Mouse (Mus musculus) cerebellum, adult 9-11 months (tissue): ENCODE results near the gene Urb2.
A peak's percentile ranks its signal among the peaks of the same experiment; 100 is the strongest.
"Not testable (repeated sequence)": the region's sequence is repeated elsewhere in the genome, so short reads cannot be mapped to it uniquely, and the experiment has no call there.

Experiments used
- DNase-seq: peaks from one replicate; pipeline ENCODE4 v3.0.0; 2022

The Urb2 gene

DNA sequence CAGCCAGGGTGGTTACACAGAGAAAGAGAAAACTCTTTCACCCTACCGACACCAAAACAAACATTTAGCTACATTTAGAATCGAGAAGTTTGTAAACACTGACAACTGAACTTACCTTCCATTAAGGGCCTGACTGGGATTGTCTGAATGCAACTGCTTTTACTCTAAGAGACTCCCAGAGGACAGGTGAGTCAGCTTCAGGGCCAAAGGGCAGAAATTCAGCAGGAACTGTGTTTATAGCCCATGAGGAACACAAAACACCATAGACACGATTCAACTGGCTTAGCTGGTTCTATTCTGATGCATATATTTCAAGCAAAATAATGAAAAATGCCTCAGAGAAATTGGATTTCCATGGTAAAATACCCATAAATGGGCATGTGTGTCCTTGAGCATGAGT, 6.6 kb upstream of the Urb2 start:
- no peak for DNase-seq

DNA sequence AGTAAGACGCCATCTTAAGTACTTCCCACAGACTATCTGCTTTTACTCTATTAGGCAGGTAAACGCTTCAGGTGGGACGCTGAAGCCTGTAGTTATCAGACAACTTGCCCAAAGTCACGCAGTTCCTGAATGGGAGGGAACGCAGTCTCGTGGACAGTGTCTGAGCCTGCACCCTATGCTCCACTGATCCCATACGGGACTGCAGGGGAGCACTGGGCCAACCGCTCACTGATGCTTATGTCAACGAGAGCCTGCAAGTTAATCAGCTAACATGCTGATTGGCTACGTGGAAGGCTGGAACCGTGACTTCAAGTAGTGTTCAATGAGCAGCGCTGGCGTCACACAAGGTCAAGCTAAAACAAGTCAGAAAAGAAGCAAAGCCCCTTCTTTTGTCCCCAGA, 1.5 kb upstream of the Urb2 start:
- peak; percentile 23 for DNase-seq

DNA sequence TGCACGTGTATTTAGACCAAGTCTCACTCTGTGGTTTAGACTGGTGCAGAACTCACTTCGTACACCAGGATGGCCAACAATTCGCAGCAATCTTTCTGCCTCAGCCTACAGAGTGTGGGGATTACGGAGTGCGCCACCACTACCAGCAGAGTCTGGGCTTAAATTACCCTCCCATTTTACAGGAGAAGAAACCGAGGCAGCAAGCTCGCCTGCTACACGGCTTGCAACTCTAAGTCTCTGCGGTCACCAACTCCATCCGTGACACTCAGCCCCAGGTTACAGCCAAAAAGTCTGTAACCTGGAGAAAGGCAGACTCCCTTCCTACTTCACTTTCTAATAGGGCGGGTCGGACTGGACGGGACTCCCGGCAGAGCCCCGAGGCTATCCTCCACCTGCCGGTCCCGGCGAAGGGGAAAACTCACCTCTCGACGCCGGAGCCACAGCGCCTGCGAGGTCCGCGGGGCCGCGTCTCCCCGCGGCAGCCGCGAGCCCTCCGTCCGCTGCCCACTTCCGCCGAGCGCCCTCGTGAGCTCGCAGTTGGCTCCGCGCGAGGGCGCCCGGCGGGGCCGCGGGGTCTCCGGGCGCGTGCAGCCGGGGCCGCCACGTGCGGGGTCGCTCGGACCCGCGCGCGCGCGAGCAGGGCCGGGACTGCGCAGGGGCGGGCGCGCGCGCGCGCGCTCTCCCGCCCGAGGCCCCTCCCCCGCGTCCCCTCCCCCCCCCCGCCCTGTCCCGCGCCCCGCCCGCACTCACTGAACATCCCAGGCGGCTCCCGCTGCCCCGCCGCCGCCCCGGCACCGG, 670 bp upstream of the Urb2 start:
- DNase-seq: peak; percentile 60

DNA sequence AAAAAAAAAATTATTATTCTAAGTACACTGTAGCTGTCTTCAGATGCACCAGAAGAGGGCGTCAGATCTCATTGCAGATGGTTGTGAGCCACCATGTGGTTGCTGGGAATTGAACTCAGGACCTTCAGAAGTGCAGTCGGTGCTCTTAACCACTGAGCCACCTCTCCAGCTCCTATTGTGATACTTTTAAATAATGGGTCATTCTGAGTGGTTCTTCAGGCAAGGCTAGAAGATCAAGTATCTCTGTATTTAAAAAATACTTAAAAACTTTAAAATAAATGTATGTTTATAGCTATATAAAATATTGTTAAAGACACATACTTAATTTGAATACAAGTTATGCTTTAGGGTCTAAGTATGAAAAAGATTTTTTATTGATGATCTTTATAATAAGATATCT, 5.0 kb downstream of the Urb2 start:
- DNase-seq: not testable (repeated sequence)

DNA sequence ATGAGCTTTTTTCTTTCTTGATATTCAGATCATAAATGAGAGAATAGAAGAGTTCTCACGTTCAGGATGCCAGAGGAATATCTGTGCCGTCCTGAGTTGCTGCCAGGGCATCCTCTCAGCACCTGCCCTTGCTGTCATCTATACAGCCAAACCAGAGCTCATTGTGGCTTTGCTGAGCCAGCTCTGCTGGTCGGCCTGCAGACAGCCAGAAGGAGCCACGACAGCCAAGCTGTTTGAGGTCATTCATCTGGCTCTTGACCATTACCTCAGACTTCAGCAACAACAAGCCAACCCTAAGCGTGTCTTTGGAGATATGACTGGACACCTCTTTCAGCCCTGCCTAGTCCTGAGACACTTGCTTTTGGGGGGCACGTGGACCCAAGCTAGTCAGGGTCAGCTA, 6.5 kb downstream of the Urb2 start:
- DNase-seq: peak; percentile 77

DNA sequence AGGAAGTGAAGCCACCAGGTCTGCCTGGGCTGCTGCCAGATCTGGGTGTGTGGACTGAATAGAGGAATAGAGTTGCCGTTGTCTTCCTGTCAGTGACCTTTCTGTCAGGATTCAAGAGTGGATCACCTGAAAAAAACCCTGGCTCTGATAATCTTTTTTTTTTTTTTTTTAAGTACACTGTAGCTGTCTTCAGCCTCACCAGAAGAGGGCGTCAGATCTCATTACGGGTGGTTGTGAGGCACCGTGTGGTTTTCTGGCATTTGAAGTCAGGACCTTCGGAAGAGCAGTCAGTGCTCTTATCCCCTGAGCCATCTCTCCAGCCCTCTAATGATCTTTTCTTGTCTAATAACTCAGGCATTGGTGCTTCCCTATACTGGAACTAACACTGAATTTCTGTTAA, 12.1 kb downstream of the Urb2 start:
- DNase-seq: no peak

DNA sequence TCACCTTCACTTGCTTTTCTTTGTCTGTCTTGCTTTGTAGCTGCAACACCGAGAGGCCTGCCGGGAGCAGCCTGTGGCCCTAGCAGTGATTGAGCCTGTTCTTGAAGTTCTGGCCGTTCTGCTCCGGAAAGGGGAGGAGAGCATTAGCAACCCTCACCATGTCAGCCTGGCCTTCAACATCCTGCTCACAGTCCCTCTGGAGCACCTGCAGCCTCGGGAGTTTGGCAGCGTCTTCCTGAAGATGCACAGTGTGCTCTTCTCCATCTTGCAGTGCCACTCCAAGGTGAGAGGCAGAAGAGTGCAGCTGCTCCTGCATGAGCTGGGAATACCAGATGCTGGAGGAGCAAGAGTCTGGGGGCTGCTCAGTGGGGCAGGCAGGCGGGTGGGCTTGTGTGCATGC, 16.8 kb downstream of the Urb2 start:
- DNase-seq: no peak

DNA sequence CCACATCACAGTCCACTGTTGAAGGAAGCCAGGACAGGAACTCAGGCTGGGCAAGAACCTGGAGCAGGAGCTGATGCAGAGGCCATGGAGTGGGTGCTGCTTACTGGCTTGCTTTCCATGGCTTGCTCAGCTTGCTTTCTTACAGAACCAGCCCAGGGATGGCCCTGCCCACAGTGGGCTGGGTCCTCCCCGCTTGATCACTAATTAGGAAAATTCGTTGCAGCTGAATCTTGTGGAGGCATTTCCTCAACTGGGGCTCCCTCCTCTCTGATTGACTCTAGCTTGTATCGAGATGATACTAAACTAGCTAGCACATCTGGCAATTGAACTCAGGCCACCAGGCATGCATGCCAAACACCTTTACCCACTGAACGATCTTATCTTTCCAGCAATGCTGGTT, 18.0 kb downstream of the Urb2 start:
- DNase-seq: no peak

DNA sequence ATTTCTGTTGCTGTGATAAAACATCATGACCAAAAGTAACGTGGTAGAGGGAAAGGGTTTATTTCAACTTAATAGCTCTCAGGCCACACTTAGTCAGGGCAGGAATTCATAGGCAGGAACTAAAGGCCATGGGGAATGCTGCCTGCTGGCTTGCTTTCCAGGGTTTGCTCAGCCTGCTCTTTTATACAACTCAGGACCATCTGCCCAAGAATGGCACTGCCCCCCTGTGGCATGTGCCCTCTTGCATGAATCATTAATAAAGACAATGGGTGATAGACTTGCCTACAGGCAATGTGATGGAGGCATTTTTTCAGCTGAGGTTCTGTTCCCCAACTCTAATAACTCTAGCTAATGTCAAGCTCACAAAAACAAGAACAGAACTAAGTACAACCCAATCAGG, 20.9 kb downstream of the Urb2 start:
- DNase-seq: no peak

DNA sequence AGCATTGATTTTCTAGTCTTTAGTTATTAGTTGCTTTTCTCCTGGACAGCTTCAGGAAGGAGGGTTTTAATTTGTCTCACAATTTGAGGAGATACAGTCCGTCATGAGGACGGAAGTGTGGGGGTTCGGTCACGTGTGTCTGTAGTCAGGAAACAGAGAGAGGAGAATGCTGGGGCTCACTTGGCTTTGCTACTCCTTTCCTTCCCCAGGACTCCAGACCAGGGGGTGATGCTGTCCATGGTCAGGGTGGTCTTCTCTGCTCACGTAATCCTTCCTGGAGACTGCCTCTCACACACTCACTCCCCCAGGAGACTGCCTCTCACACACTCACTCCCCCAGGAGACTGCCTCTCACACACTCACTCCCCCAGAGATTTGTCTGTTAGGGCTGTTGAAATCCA, 23.1 kb downstream of the Urb2 start:
- DNase-seq: no peak

DNA sequence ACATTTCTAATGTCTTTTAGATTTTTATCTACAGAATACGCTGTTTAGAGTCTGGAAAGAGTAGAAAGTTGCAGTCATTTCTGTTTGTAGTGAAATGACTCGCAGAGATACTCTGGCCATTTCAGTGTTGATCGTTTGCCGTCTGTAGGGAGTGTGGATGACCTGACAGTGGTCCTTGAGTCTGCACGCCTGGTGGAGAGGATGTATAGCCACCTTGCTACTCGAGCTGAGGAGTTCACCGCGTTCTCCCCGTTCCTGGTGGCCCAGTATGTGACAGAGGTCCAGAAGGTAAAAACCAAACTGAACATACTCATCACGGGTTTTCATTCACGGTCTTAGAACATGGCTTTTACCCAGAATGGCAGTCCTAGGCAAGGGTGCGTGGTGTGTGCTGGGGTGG, 23.6 kb downstream of the Urb2 start:
- DNase-seq: no peak

DNA sequence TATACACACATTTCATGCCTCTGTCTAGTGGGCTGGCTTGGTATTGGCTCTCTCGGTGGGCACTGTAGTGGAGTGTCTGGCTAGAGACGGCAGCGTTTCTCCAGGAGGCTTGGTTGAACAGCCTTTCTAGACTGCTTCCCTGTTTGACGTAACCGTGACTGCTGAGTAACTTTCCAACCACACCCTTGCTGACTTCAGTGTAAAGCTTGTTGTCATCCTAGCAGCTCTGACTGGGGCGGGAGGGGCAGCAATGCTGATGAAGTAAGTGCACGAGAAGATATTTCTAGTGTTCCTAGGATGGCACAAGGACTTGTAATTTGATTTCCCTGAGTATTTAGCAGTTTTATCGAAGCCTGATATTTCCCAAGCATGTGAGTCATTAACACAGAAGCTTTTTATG, 24.5 kb downstream of the Urb2 start:
- DNase-seq: no peak

DNA sequence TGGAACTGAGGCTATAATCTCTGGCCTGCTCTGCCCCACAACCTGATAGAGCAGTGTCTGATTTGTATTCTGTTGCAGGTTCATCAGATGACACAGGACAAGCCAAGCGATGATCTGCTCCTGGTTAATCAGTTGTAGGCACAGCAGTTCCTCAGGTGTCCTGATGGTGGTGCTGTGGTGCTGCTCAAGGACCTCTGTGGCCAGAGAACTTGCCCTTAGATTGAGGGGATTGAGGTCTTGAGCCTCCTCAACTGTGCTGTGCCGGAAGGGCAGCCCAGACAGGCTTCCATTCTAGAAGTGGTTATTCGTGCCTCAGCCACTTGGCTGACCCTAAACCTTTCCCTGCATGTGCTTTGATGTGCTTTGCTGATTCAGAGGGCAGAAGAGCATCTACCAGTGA, 30.8 kb downstream of the Urb2 start:
- DNase-seq: peak; percentile 57

DNA sequence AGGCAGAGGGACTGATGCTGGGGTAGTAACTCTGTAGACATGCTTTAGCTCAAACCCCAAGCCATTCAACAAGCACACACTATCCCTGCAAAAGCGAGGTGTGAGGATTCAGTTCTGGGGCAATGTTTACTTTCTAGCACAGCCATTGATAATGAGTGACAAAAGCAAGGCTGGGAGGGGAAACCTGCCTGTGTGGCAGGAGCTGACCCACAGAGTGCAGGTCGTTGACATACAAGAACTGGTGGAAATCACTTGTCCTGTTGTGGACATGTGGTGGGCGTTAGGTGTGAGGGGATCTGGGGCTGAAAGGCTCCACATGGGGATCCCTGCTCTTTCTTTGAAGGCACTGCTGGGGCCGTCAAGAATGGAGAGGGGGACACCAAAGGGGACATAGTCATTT, 31.3 kb downstream of the Urb2 start:
- DNase-seq: no peak

DNA sequence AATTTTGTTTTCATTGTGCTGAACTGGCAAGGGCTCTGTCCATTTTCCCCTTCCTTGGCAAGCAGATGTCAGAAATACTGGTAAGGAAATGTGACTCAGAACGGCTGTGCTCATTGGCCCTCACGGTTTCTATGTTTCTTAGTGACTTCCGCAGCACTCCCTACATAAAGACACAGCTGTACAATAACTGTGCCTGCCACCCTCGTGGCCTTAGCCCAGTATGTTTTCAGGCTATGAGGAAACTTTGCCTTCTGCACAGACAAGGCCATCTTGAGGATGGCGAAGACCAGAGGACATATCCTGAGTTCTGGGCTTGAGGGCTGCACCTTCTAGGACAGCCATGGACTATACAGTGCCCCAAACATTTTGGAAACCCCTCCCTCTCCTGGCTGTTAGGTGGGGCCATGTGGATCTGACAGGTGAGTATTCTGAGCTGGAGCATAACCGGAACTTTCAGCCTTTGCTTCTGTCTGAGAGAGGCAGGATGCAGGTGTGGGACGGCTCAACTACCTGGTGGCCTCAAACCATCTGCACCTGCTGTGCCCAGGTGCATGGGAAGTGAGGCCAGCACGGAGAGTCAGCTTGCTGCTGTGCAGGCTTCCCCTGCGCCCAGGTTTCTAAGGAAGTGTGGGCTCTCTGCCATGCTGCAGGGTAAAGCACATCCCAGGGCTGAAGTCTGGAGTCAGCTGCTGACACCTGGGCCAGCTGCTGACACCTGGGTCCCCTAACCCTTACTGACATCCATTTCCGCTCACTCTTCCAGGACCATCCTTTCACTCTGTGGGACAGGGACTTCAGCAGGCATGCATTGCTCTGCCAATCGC, 35.7 kb downstream of the Urb2 start:
- no peak for DNase-seq

DNA sequence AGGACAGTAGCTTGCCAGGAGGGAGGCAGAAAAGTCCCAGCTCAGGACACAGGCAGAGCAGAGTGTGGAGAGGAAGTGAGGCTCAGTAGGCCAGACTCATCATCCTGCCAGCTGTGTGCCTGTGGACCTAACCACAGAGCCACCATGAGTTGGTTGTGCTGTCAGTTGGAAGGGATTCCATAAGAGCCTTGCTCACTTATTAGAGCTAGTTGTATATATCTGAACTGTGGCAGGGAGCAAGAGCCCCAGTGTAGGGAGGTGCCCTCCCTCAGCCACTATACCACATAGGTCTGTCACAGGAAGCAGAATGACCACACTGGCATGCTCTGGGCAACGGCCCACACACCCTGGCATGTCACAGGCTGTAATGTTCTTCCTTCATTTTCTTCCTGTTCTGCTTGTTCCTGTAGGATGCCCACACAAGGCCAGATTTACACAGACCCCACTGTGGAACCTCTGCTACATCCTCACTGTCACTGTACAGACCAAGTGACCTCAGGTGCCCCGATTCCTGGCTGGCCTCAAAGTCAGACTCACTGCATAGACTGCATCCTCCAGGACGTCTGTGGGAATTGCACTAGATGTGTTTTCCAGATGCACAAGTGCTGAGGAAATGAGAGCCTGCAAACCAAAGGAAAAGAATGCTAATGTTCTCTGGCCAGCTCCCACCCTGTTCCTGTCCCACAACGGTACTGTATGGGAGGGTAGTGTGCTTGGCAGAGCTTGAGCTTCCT, 45.2 kb downstream of the Urb2 start:
- DNase-seq: no peak

DNA sequence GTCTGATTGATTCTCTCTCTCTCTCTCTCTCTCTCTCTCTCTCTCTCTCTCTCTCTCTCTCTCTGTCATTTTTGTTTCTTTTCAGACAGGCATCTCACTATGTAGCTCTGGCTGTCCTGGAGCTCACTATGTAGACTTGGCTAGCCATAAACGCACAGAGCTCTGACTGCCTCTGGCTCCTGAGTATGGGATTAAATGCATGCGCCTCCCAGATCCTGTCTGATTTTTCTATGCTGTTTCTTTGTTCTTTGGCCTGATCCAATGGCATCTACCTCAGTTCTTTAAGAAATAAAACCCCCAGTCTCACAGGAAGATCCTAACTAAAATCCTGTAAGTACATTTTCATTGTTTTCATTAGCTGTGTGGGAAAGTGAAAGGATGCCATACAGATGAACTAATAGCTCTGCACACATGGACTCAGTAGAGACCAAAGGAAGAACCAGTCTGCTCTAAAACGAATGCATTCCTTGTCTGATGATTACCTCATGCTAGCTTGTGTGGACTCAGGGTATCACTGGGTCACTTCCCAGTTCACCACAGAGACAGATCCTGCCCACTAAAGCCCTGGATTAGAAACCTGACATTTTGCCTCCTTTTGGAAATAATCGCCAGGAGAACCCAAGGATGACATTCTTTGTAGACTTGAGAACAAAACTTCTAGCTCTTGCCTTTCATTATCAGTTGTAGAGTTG, 45.9 kb downstream of the Urb2 start:
- DNase-seq: no peak

DNA sequence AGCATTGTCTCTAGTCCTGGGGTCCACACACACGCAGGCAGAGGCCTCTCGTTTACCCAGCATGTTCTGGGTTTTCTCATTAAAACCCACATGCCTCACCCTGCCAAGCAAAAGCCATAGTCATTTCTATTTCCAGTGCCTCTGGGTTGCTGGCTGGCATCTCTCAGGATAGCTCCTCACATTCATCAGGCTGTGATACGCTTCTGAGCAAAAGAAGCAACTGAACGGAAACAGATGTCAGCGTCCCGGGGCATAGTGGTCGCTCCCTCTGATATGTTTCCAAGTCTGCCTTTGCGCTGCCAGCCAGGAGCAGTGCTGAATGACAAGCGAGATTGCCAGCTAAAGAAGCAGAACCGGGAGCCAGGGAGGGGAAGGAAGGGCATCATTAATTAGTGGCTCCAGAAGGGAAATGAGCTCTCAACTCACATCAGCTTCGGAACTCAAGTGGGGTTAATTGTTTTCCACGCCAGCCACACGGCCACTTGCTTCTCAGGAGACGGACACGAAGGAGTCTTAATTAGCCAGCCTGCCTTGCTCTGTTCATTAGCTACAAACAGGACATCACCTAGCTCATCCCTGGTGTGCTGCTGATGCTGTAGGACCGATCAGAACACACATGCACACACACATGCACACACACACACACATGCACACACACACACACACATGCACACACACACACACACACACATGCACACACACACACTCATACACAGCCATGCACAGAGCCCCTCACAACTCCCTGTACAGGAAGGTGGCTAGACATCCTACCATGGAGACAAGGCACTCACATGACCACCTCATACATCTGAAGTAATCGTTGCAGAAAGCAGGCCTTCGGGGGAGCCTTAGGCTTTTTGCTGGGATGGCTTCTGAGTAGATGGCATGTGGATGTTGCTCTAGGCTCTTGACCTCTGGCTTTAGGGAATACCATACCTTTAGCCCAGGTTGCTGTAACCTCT, 49.3 kb downstream of the Urb2 start:
- DNase-seq: no peak

DNA sequence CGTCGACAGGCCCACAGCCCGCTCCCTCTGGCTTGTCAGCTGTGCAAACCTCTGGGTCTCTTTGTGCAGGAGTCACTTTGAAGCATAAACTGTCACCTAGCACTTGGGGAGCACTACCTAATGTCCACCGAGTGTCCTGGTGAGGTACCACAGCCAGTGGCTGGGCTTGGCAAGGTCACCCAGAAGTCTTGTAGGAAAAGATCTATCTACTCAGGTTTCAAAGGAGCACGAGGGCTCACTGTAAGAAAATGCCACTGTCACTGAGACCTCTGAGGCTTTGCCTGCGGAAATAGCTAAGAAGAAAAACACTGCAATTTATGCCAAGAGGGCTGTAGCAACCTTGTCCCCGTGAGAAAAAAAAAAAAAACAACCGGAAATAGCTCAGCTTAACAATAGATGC, 54.7 kb downstream of the Urb2 start:
- no peak for DNase-seq

DNA sequence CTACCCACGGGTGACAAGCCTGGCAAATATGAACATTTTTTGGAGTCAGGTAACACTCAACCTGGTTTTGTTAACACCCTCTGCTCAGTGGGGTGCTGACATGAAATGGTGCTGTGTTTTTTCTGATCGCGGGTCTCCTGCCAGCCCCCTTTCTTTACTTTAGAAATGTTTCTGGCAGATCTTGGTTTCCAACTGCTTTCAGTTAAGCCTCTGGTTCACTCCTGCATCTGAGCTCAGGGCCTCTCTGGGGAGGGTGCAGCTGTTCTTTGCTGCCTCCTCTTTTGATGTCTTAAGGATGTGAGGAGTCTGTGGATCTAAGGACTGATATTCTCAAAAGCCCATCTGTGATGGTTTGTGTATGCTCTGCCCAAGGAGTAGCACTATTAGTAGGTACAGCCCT, 55.1 kb downstream of the Urb2 start:
- no peak for DNase-seq

DNA sequence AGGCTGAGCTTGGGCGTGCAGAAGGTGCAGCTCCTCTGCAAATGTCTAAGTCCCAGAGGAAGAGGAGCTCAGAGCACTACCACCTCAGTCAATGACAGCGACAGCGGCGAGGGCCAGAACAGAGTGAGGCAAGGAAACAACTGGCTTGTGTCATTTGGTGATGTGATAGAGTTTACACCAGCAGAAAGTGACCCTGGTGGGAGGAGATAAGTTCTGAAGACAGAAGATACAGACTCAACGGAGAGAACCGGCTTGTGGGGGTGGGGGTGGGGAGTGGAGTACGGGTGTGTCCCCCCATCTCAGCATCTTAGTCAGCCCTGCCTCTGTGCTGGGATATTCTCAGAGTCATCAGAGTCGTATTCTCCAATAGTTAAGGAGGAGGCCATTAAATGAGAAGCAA, 56.1 kb downstream of the Urb2 start:
- no peak for DNase-seq

DNA sequence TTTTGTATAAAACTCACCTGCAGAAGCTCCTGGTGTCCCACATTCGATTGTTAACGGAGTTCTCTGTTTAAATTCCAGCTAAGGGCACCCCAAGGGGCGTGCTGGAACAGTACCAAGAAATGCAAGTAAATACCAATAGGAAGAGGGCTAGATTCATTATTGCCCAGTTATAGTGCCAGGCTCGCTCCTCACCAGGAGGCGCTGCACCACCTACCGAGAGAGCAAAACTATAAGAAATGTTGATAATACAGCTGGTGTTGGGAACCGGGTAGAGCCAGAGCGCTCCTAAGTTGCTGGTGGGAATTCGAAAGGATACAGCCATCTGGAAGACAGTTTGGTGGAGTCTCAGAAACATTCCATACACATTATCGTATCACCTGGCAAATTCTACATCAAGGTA, 56.7 kb downstream of the Urb2 start:
- DNase-seq: no peak
